Mouse (Mus musculus) limb, embryonic 10.5 days (tissue): ENCODE data around the gene Galnt18. TPM values are rescaled to one million over a fixed set of nuclear protein-coding genes. Genes with fewer than 3 reads are reported as not detected.

ENCODE experiments used
- DNase-seq: peaks from one replicate; pipeline ENCODE4 v3.0.0-alpha.2; 2017; ENCODE audit warnings: low spot score
- H3K27ac ChIP-seq: fragments of 300-500 bp; sonication (generic); 2 replicates; pipeline ENCODE4 v1.5.1; 2016; ENCODE audit warnings: mild to moderate bottlenecking
- H3K27me3 ChIP-seq: fragments of 300-500 bp; sonication (generic); 2 replicates; pipeline ENCODE4 v1.6.1; 2016; ENCODE audit warnings: low read depth, mild to moderate bottlenecking; ENCODE audit not compliant: poor library complexity, severe bottlenecking
- H3K36me3 ChIP-seq: fragments of 300-500 bp; sonication (generic); 2 replicates; pipeline ENCODE4 v1.6.1; 2016; ENCODE audit warnings: mild to moderate bottlenecking, moderate library complexity
- H3K4me1 ChIP-seq: fragments of 300-500 bp; sonication (generic); 2 replicates; pipeline ENCODE4 v1.6.1; 2016
- H3K4me3 ChIP-seq: fragments of 300-500 bp; sonication (generic); 2 replicates; pipeline ENCODE4 v1.5.1; 2016; ENCODE audit warnings: mild to moderate bottlenecking, moderate library complexity
- H3K9me3 ChIP-seq: fragments of 300-500 bp; sonication (generic); replicated peaks from 2 replicates; pipeline ENCODE4 v1.6.1; 2016; ENCODE audit warnings: mild to moderate bottlenecking
- WGBS: fragments of 180-500 bp; shearing (Covaris S2); methylation state at CpG from one replicate; pipeline ENCODE4 v1.1.7; 2016; 5-methylcytosine and 5-hydroxymethylcytosine counted together
- polyA plus RNA-seq: library from polyadenylated mRNA; unstranded; fragments of >200 nt; fragmentation: Nextera tagmentation; extraction: Ambion mirVana; gene quantifications from 2 replicates; pipeline ENCODE4 v1.2.1, GENCODE M21; 2016

Gene Galnt18
- polyA plus RNA-seq, 1 experiment from 2014 or later = 10.3 TPM

DNA sequence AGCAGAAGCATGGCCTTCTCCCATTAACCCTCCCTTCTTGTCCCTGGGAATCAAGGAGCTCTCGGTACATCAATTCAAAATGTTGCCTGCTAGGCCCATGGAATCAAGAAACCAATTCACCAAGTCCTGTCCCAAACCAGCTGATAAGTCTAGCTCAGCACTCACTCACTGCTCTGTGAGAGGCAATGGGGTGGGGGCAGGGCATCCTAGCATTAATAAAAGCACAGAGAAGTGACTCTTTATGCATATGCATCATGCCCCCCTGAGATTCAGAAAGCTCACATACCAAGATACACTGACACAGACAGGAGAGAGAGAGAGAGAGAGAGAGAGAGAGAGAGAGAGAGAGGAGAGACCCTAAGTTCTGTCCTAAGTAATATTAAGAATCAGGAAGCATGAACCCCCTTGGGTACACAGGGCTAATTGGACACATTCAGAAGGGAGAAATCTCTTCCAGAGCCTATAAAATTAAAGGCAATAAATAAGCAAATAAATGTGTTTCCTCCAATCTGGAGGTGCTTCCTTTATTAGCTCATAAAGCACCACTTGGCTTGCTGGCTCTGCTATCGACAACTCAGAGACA lies 141.8 kb downstream of the Galnt18 start:
- H3K27me3 ChIP-seq = peaks cover 64% of the 10 kb centered on the region

DNA sequence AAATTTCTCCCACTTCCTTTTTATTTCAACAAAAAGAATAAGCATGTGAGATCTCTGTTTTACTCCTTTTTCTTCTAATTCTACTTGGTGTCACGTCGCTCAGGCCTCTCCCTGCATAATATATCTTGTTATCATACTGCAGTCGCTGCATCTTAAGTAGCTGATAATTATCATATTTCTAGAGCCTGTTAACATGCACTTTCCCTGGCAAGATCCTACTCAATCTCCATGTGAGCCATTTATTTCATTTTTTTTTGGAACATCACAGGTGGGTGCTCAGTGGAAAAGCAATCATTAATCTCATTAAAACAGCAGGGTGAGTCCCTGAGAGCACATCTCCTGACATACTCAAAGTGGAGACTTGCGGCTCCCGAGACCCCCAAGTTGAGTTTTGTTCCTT lies 143.3 kb downstream of the Galnt18 start:
- H3K4me3 ChIP-seq = no peak overlapping the region
- DNase-seq = no peak
- H3K27me3 ChIP-seq = peaks cover 50% of the 10 kb centered on the region
- no peaks in the 10 kb centered on the region for H3K9me3 ChIP-seq
- 93% methylated on average over 5 of the region's 5 CpGs for WGBS
- H3K36me3 ChIP-seq = no peaks in the 10 kb centered on the region
- H3K27ac ChIP-seq = no peak overlapping the region
- H3K4me1 ChIP-seq = peaks cover 14% of the 10 kb centered on the region

More for the DNA sequence above, 141.8 kb downstream of the Galnt18 start:
- DNase-seq = no peak
- Histone ChIP-seq H3K4me1 (peaks cover 14% of the 10 kb centered on the region), H3K27ac (no peak overlapping the region), H3K9me3 (no peaks in the 10 kb centered on the region), H3K36me3 (no peaks in the 10 kb centered on the region), H3K4me3 (no peak overlapping the region)
- WGBS = 58% methylated on average over 2 of the region's 2 CpGs

DNA sequence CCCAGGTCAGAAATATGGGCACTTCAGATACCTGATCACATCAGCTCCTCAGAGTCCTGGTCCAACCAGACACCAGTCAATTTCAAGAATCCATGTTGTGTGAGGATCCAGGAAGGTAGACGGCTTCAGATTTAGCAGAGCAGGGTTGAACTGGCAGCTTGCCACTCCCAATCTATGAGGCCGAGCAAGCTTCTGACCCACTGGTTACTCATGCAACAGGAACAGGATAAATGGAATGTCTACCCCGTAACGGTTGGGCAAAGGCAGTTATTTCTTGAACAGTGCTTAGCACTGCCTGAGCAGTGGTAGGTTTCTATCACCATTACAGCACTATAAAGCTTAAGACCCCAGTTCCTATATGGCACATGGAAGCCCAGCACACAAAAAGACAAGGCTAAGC lies 148.5 kb downstream of the Galnt18 start:
- WGBS = 89% methylated on average over 4 of the region's 4 CpGs
- DNase-seq = no peak
- Histone ChIP-seq H3K36me3 (no peaks in the 10 kb centered on the region), H3K4me1 (peaks cover 1% of the 10 kb centered on the region; the same call in 1 of the 2 replicates), H3K9me3 (no peaks in the 10 kb centered on the region), H3K27me3 (peaks cover 16% of the 10 kb centered on the region; the same call in 1 of the 2 replicates), H3K4me3 (no peak overlapping the region), H3K27ac (no peak overlapping the region)

DNA sequence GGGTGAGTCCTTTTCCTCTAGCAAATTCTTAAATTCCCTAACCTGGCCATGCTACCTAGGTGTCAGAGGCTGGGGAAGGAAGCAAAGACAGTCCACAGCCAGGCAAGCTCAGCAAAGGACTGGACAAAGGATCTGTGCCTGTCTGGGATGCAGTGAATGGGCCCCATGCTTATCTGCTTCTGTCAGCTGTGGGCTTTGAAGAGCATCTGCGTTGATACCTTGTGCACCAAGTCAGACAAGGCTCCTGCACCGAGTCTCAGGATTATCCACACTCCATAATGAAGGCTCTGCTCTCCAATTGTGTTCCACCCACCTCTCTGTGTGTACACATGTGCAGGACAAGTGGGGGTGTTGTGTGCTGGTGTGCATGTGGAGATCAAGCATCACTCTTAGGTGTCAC lies 153.5 kb downstream of the Galnt18 start:
- DNase-seq = no peak
- Histone ChIP-seq H3K27me3 (no peaks in the 10 kb centered on the region), H3K27ac (no peak overlapping the region), H3K9me3 (no peaks in the 10 kb centered on the region), H3K4me3 (no peak overlapping the region), H3K36me3 (no peaks in the 10 kb centered on the region), H3K4me1 (peaks cover 3% of the 10 kb centered on the region; the same call in 1 of the 2 replicates)
- WGBS = 79% methylated on average over 2 of the region's 2 CpGs

DNA sequence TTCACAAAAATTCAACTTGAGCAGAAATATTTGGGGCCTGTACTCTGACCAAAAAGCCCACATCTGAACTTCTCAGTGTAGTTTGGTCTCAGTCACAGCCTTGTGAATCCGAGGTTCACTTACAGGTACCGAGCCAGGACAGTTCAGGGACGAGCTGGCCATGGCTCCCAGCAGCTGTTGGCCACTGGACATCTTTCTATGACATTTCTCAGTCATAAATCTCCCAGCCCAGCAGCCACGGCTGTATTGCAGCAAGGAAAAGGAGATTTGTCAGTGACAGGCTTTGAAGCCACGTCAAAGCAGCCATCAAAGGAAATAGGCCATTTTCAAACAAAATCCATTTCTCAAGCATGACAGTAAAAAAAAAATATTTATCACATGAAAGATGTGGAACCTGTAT lies 154.0 kb downstream of the Galnt18 start:
- H3K27me3 ChIP-seq = no peaks in the 10 kb centered on the region
- no peaks in the 10 kb centered on the region for H3K36me3 ChIP-seq
- 0 out of 2 replicates have a peak, but pooled peaks cover 3% of the 10 kb centered on the region for H3K4me1 ChIP-seq
- H3K9me3 ChIP-seq = no peaks in the 10 kb centered on the region
- no peak overlapping the region for H3K4me3 ChIP-seq
- DNase-seq = no peak
- WGBS = 69% methylated on average over 5 of the region's 5 CpGs
- H3K27ac ChIP-seq = no peak overlapping the region

DNA sequence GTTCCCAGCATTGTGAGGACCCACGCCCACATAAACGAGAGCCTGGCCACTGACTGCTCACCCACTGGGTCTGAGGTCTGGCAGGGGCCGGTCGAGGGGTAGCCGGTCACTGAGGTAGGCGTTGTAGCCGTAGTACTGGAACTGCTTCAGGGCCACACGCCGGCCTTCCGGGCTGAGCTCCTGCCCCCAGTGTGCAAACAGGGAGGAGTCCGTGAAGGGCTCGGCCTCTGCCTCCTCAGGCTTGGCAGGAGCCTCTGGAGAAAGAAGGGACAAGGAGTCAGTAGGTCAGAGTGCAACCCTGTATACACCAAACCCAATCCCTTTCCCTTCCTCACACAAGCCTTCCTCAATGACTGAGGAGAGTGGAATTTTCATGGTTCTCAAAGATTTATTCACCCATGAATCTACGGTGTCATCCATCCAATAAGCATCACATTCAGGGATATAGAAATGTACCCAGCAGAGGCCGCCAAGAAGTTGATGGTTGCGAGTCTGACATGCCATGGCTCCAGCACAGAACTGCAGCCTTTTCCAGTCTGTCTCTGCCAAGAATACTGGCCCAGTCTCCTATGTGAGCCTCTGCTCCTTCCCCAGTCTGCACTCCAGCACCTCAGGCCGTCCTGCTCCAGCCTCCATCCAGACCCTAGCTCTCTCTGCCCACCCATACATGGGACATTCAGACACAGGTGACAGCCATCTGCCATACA lies 163.4 kb downstream of the Galnt18 start:
- peaks cover 10% of the 10 kb centered on the region for H3K4me1 ChIP-seq
- no peaks in the 10 kb centered on the region for H3K27me3 ChIP-seq
- no peaks in the 10 kb centered on the region for H3K9me3 ChIP-seq
- no peak overlapping the region for H3K4me3 ChIP-seq
- WGBS = 75% methylated on average over 16 of the region's 16 CpGs
- no peaks in the 10 kb centered on the region for H3K36me3 ChIP-seq
- H3K27ac ChIP-seq = peak overlapping the region; percentile 36; the same call in 1 of the 2 replicates
- no peak for DNase-seq

DNA sequence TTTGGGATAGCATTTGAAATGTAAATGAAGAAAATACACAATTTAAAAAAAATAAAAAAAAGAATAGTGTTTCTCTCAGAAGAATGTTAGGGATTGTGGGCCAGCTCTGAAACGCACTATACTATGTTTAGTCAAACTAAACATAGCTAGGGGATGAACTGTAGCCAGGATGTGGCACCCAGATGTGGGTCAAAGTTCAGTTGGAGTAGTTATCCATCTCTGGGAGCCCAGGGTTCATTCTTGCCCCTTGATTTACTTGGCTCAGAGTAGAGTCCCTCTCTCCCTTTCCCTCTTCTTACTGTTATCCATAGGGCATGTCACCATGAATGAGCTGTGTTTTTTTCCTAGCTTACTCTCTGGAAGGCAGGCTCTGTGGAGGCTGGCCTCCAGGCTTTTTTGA lies 165.3 kb downstream of the Galnt18 start:
- Histone ChIP-seq H3K9me3 (no peaks in the 10 kb centered on the region), H3K36me3 (no peaks in the 10 kb centered on the region), H3K4me3 (no peak overlapping the region), H3K27me3 (no peaks in the 10 kb centered on the region), H3K27ac (no peak overlapping the region), H3K4me1 (peaks cover 10% of the 10 kb centered on the region)
- DNase-seq = no peak
- WGBS = 82% methylated on average over 1 of the region's 1 CpGs

DNA sequence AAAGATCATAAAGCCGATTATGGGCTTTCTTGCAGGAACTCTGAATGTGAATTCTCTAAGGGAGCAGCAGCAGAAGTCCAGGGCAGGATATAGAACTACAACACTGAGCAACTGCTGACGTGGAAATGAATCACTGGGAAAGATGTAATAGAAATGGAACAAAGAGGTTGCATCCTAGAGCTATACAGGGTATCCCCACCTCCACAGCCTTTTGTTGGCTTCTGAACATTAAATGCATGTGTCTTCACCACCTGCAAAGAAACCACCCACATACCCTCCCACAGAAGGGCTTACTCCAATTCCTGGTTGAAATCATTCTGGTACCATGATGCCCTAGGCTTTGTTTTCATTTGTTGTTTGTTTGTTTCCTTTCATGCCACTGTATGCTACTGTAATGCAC lies 172.3 kb downstream of the Galnt18 start:
- Histone ChIP-seq H3K4me3 (no peak overlapping the region), H3K27ac (no peak overlapping the region), H3K4me1 (no peaks in the 10 kb centered on the region), H3K27me3 (no peaks in the 10 kb centered on the region), H3K36me3 (no peaks in the 10 kb centered on the region), H3K9me3 (no peaks in the 10 kb centered on the region)
- no peak for DNase-seq
- WGBS = 93% methylated on average over 2 of the region's 2 CpGs

DNA sequence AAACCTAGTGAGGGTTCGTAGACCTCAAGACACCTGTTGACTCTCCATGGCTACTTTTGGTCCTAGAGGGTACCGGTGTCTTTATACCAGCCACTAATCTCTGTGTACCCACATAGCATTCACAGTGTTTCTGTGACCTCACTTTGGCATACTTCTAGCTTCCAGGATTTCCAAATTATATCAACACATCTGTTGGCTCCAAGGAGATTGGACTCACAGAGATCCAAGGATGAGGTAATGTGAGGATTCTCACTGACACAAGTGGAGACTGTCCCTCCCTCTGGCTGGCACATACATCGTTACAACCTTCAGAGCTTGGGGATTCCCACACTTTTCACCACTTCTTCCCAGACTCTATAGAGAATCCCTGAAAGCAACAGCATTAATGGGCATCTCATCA lies 173.7 kb downstream of the Galnt18 start:
- Histone ChIP-seq H3K27ac (no peak overlapping the region), H3K4me3 (no peak overlapping the region), H3K36me3 (no peaks in the 10 kb centered on the region), H3K27me3 (no peaks in the 10 kb centered on the region), H3K9me3 (no peaks in the 10 kb centered on the region), H3K4me1 (peaks cover under 1% of the 10 kb centered on the region; the same call in 1 of the 2 replicates)
- DNase-seq = no peak
- 99% methylated on average over 3 of the region's 3 CpGs for WGBS

DNA sequence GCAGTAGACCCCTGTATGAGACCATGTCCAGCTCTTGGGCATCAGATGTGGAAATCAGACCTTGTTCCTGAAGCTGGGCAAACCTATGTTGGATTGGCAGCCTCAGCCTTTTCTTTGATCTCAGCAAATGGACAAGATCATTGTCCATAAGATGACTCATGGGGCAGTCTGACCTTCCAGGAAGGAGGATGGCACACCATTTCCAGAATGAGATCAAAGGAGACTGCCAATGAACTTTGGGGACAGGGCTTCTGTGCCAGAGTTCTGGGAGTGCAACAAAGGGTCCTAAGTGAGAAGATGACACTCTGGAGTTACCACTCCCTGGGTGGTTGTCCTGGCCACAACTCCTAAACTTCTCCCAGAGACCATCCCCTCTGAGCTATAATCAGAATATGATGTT lies 174.1 kb downstream of the Galnt18 start:
- H3K4me1 ChIP-seq = peaks cover 4% of the 10 kb centered on the region
- no peak overlapping the region for H3K4me3 ChIP-seq
- H3K27ac ChIP-seq = no peak overlapping the region
- no peaks in the 10 kb centered on the region for H3K27me3 ChIP-seq
- H3K9me3 ChIP-seq = no peaks in the 10 kb centered on the region
- H3K36me3 ChIP-seq = no peaks in the 10 kb centered on the region
- no peak for DNase-seq

DNA sequence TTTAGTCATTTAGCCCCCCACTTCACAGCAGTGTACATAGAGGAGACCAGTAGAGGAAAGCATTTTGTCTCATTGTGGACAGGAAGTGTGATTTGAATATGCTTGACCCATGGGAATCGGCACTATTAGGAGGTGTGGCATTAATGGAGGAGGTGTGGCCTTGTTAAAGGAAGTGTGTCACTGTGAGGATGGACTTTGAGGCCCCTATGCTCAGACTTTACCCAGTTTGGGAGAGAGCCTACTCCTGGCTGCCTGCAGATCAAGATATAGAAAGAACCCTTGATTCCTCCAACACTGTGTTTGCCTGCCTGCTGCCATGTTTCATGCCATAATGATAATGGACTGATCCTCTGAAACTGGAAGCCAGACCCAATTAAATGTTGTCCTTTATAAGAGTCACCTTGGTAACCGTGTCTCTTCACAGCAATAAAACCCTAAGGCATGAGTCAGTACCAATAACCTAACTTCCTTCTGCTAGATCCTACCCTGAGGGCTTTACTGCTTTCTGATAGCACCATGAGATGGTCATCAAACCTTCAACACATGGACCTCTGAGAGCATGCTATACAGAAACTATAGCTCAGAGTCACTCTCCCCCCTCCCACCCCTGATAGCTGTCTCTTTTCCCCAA lies 175.1 kb downstream of the Galnt18 start:
- no peaks in the 10 kb centered on the region for H3K27me3 ChIP-seq
- DNase-seq = no peak
- H3K9me3 ChIP-seq = no peaks in the 10 kb centered on the region
- H3K27ac ChIP-seq = no peak overlapping the region
- whole genome bisulfite sequencing = 90% methylated on average over 2 of the region's 2 CpGs
- H3K4me3 ChIP-seq = no peak overlapping the region
- H3K36me3 ChIP-seq = no peaks in the 10 kb centered on the region
- peaks cover 14% of the 10 kb centered on the region for H3K4me1 ChIP-seq

DNA sequence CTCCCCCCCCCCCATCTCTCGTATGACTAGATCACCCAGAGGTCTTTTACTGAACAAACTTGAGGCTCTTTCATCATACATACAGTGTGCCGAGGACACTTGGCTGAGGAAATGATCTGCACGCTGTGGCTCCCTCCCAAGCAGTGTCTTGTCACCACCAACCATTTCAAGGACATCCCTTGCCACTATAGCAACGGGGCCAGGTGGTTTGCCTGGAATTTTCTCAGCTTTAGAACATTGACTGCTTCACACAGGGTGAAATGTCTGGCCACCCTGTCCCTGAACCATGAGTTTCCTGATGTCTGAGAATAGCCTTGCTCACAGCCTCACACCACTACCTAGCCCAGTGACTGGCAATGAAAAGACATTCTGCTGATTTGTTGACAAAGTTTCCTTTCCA lies 176.6 kb downstream of the Galnt18 start:
- Histone ChIP-seq H3K4me1 (peaks cover 16% of the 10 kb centered on the region), H3K36me3 (no peaks in the 10 kb centered on the region), H3K27me3 (no peaks in the 10 kb centered on the region), H3K9me3 (no peaks in the 10 kb centered on the region), H3K4me3 (no peak overlapping the region), H3K27ac (no peak overlapping the region)
- DNase-seq = no peak
- WGBS = 89% methylated on average over 4 of the region's 4 CpGs

DNA sequence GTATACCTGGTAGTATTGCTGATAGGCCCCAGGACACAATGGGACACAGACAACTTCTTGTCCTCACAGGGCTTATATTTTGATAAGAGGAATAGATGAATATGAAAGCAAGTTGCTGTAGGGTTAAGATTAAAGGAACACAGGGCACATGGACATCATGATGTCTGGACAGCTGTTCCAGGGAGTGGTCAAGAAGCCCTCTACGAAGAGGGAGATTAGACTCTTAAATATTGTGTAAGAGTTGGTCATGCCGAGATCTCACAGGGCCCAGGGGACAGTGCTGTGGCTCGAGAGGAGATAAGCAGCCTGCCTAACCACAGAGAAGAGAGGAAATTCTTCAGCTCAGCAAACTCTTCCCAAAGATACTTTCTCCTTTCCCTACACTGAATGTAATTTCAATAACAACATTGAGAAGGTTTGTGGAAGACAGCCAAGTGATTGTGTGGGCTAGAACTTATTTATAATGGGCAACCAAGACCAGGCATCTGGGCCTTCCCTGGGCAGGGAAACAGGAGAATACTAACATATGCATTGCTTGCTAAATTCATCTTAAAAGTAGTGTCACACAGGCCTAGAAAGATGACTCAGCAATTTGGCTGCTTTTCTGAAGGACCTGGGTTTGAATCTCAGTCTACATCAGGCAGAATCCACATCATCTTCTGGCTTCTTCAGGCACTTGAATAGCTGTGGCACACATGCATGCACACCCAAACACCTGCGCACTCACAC lies 178.3 kb downstream of the Galnt18 start:
- Histone ChIP-seq H3K36me3 (no peaks in the 10 kb centered on the region), H3K27me3 (no peaks in the 10 kb centered on the region), H3K27ac (no peak overlapping the region), H3K4me1 (peaks cover 16% of the 10 kb centered on the region), H3K9me3 (no peaks in the 10 kb centered on the region), H3K4me3 (no peak overlapping the region)
- DNase-seq = no peak
- WGBS = 86% methylated on average over 4 of the region's 4 CpGs
